Mouse (Mus musculus) kidney, adult 8-10 months (tissue): ENCODE measurements around the gene Zfp428.

Experiments used
- DNase-seq, 2 experiments: peaks; one replicate each; pipeline ENCODE4 v3.0.0; 2022

Zfp428 gene

DNA sequence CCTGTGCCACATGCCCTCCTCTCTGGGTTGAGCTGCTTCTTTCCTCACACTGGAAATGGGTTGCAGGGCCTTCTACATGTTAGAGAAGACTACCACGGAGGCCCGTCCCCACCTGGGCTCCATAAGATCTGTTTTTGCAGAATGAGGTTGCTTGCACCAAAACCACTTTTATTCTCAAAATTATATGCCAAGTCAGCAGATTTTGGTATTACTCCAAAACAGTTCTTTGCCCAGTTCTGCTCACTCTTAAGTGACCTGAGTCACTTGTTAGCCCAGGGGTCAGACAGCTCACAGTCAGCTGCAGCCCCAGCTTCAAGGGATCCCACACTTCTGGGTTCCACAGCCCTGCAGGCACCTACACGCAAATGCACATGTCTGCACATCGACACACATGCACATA, 54.6 kb downstream of the Zfp428 start:
- no peak for DNase-seq

DNA sequence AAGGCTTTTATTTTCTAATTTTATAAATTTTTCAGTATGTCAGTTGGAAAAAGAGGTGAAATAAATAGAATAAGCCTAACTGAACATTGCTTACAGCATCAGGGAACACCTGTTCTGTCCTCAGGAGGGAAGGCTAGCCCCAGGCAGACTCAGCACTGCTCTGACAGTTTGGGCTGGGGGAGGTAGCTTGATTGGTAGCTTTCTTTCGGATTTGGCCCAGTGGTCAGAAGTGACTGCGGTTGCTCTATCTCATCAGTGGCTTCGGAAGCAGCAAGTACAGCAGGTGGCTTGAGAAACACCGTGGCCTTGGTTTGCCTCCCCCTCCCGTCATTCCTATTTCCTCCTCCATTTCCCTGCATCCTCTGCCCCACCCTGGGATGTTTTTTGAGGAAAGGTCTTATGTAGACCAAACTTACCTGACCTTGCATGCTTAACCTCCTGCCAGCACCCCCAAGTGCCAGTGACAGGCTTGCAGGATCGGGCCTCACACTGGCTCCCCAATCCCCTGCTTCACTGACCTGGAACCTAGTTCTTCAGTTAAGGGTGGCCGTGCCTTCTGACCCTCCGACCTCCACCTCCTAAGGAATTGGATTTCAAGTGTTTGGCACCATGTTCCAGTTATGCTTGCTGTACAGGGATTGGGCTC, 56.5 kb downstream of the Zfp428 start:
- no peak for DNase-seq

DNA sequence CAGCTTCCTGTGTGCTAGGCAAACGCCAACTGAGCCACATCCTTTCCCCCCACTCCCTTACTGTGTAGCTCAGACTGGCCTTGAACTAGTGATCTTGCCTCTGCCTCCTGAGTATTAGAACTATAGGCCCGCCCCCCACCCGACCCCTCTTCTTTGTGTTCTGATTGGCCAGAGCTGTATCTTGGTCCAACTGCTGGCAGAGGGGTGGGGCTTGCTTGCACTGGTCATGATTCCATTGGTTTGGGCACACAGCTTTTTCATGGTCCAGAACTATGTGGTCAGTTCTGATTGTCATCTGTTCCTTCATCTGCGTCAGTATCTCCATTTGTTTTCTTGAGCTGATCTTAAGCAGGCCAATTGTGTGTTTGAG, 57.0 kb downstream of the Zfp428 start:
- no peak for DNase-seq

DNA sequence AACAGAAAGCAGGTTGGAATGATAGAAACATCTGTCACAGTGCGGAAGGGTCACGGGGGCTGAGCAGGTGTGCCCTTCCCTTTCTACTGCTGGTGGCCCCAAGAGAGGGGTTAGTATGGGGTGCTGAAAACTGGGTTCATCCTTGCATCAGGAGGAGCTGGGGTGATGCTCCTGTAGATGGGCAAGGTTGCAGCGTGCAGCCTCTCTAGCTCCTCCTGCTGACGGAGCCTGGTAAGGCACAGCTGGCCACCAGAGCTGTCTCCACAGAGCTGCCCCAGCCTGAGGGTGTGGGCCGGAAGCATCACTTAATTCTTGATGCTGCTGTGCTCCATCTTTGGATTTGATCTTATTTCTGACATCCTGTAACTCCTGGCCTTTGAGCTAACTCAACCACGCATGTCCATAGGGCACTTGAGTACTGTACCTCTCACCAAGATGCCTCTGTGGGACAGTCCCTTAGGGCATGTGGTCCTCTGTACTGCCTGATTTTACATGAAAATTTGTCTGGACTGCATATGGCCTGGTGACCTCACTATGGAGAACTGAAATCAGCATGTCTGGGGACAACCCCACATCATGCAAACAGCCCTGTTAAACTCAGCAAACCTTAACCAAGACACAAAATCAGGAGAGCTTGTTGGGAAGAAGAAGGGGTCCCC, 57.9 kb downstream of the Zfp428 start:
- DNase-seq: peak; percentile 47 to 82
